23 mouse cellular contexts compared by ENCODE assay signal in the genomic region with DNA sequence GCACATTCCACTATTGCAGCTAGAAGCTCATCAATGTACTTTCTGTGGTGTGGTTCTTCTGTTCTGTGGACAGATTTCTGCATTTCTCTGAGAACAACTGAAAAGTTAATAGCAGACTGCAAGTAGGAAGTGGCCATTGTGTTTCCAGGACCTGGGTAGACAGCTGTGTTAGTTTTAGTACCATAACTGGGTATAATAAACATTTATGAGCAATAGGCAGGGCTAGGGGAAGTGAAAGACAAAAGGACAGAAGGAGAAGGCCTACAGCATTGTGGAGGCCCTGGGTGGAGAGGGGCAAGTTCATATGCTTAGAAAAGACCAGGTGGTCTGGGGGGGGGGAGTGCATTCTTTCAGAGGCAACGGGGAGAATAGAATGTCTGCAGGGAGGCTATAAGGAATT. TPM values are rescaled to one million over a fixed set of nuclear protein-coding genes. Genes with fewer than 3 reads are reported as not detected.
DNase-seq lines count a peak whose midpoint lies in the region; ATAC-seq and TF ChIP-seq lines count a peak whose summit lies in the region.
"Had no signal": no experiment of that assay in that cellular context is flagged by ENCODE, and none has a peak within 500 bp of the region (broad histone marks: within the 10 kb centered on the region; RNA-seq: fewer than 3 reads in every experiment).

No protein-coding gene starts in this region.

- no peak for TF ChIP-seq CTCF in bone marrow macrophage, adult 2 months (IDR thresholded peaks at IDR 0.05; ENCODE audit: low read depth, low read length)

- peak overlapping the region; percentile 34 for H3K27ac ChIP-seq in heart, embryonic 16.5 days (ENCODE audit: low read length)
- H3K27ac ChIP-seq in heart, embryonic 11.5 days (ENCODE audit: low read depth, low read length): no peak overlapping the region
- peak overlapping the region; percentile 5; the same call in 1 of the 2 replicates for H3K27ac ChIP-seq in bone marrow macrophage, adult 2 months (ENCODE audit: insufficient read depth, low read depth, low read length)
- peak overlapping the region; percentile 55 for H3K27ac ChIP-seq in intestine, embryonic 16.5 days (ENCODE audit: low read length)
- no peak overlapping the region for H3K27ac ChIP-seq in midbrain, embryonic 10.5 days (replicated peaks)
- H3K27ac ChIP-seq: embryonic facial prominence, embryonic 15.5 days; hindbrain, embryonic 12.5 days; kidney, postnatal 0 days; left cerebral cortex, adult 2 months; neural tube, embryonic 13.5 days had no signal

- no peaks in the 10 kb centered on the region for H3K27me3 ChIP-seq in heart, embryonic 16.5 days (ENCODE audit: control insufficient read depth, insufficient read depth, low read length)
- no peaks in the 10 kb centered on the region for H3K27me3 ChIP-seq in heart, embryonic 11.5 days (ENCODE audit: control insufficient read depth, insufficient read depth, low read length)
- H3K27me3 ChIP-seq in intestine, embryonic 16.5 days (replicated peaks; ENCODE audit: control insufficient read depth, insufficient read depth, low read length): no peaks in the 10 kb centered on the region
- H3K27me3 ChIP-seq in midbrain, embryonic 10.5 days (ENCODE audit: low read depth, poor library complexity, severe bottlenecking): no peaks in the 10 kb centered on the region
- H3K27me3 ChIP-seq: embryonic facial prominence, embryonic 15.5 days; hindbrain, embryonic 12.5 days; neural tube, embryonic 13.5 days had no signal

- WGBS in heart, embryonic 16.5 days: 67% methylated on average over 1 of the region's 1 CpGs
- WGBS in heart, embryonic 11.5 days (ENCODE audit: insufficient replicate concordance): 76% methylated on average over 1 of the region's 1 CpGs
- 18% methylated on average over 1 of the region's 1 CpGs for WGBS in intestine, embryonic 16.5 days
- 86% methylated on average over 1 of the region's 1 CpGs for WGBS in midbrain, embryonic 10.5 days

- DNase-seq in gastrocnemius, adult 8-10 months (ENCODE audit: low spot score in 2 of 2): no peak
- no peak for DNase-seq in midbrain, embryonic 10.5 days (ENCODE audit: low spot score)
- DNase-seq: adrenal gland, postnatal 10 days; cerebellum, adult 2 months; cerebellum, postnatal 36 days; forebrain, postnatal 0 days; kidney, adult 2 months; left cerebral cortex, postnatal 4 days; lung, adult 18-20 months; lung, postnatal 10 days; midbrain, embryonic 14.5 days; right cerebral cortex, adult 18-20 months; right cerebral cortex, postnatal 4 days had no signal

- no peak for TF ChIP-seq POLR2A in bone marrow macrophage, adult 2 months (IDR thresholded peaks at IDR 0.05; ENCODE audit: borderline replicate concordance, low read depth, low read length)

- no peak overlapping the region for H3K4me3 ChIP-seq in heart, embryonic 16.5 days (ENCODE audit: low read length)
- no peak overlapping the region for H3K4me3 ChIP-seq in heart, embryonic 11.5 days (ENCODE audit: low read depth, low read length)
- no peak overlapping the region for H3K4me3 ChIP-seq in bone marrow macrophage, adult 2 months (ENCODE audit: insufficient read depth, low read length)
- no peak overlapping the region for H3K4me3 ChIP-seq in intestine, embryonic 16.5 days (ENCODE audit: low read length)
- H3K4me3 ChIP-seq in midbrain, embryonic 10.5 days: no peak overlapping the region
- H3K4me3 ChIP-seq: embryonic facial prominence, embryonic 15.5 days; hindbrain, embryonic 12.5 days; left cerebral cortex, adult 2 months; neural tube, embryonic 13.5 days had no signal

- H3K4me1 ChIP-seq in heart, embryonic 16.5 days (ENCODE audit: control insufficient read depth, insufficient read depth, low read length): peaks cover 47% of the 10 kb centered on the region
- peaks cover 19% of the 10 kb centered on the region for H3K4me1 ChIP-seq in heart, embryonic 11.5 days (ENCODE audit: control insufficient read depth, insufficient read depth, low read length)
- H3K4me1 ChIP-seq in bone marrow macrophage, adult 2 months (ENCODE audit: control insufficient read depth, insufficient read depth, low read length): peaks cover 42% of the 10 kb centered on the region
- H3K4me1 ChIP-seq in intestine, embryonic 16.5 days (ENCODE audit: control insufficient read depth, insufficient read depth, low read length): peaks cover 21% of the 10 kb centered on the region
- 0 out of 2 replicates have a peak, but pooled peaks cover 6% of the 10 kb centered on the region for H3K4me1 ChIP-seq in midbrain, embryonic 10.5 days
- H3K4me1 ChIP-seq: hindbrain, embryonic 12.5 days had no signal

- H3K4me2 ChIP-seq in heart, embryonic 16.5 days (ENCODE audit: low read depth, low read length): no peak overlapping the region
- no peak overlapping the region for H3K4me2 ChIP-seq in heart, embryonic 11.5 days
- no peak overlapping the region; the same call in 1 of the 2 replicates for H3K4me2 ChIP-seq in intestine, embryonic 16.5 days (ENCODE audit: low read depth, low read length)
- H3K4me2 ChIP-seq: embryonic facial prominence, embryonic 15.5 days; hindbrain, embryonic 12.5 days; neural tube, embryonic 13.5 days had no signal

- ATAC-seq in heart, embryonic 16.5 days (replicated peaks; ENCODE audit: extremely low read depth, insufficient read depth, low FRiP score): no peak
- ATAC-seq in heart, embryonic 11.5 days (replicated peaks; ENCODE audit: insufficient number of reproducible peaks, low FRiP score, low TSS enrichment): no peak
- peak; percentile 91 for ATAC-seq in intestine, embryonic 16.5 days
- peak; percentile 30; the same call in 1 of the 2 replicates for ATAC-seq in neutrophil, adult 5-6 weeks (ENCODE audit: extremely low read depth, insufficient number of reproducible peaks, low FRiP score, poor library complexity, severe bottlenecking)
- ATAC-seq: forebrain, postnatal 0 days had no signal

- no peak overlapping the region for H3K9ac ChIP-seq in heart, embryonic 16.5 days (ENCODE audit: low read length)
- H3K9ac ChIP-seq in heart, embryonic 11.5 days (ENCODE audit: low read depth, low read length): no peak overlapping the region
- H3K9ac ChIP-seq in intestine, embryonic 16.5 days (ENCODE audit: low read depth, low read length): no peak overlapping the region
- H3K9ac ChIP-seq: embryonic facial prominence, embryonic 15.5 days; forebrain, postnatal 0 days; hindbrain, embryonic 12.5 days; neural tube, embryonic 13.5 days had no signal

- no peaks in the 10 kb centered on the region for H3K36me3 ChIP-seq in heart, embryonic 16.5 days (ENCODE audit: control insufficient read depth, insufficient read depth)
- no peaks in the 10 kb centered on the region for H3K36me3 ChIP-seq in heart, embryonic 11.5 days (ENCODE audit: control insufficient read depth, insufficient read depth, low read length)
- H3K36me3 ChIP-seq in intestine, embryonic 16.5 days (ENCODE audit: control insufficient read depth, insufficient read depth, low read length): no peaks in the 10 kb centered on the region
- H3K36me3 ChIP-seq in midbrain, embryonic 10.5 days: no peaks in the 10 kb centered on the region
- H3K36me3 ChIP-seq: embryonic facial prominence, embryonic 15.5 days; hindbrain, embryonic 12.5 days; neural tube, embryonic 13.5 days had no signal

- H3K9me3 ChIP-seq in heart, embryonic 16.5 days (replicated peaks; ENCODE audit: control insufficient read depth, low read length): no peaks in the 10 kb centered on the region
- H3K9me3 ChIP-seq in heart, embryonic 11.5 days (replicated peaks; ENCODE audit: control insufficient read depth, low read length): no peaks in the 10 kb centered on the region
- no peaks in the 10 kb centered on the region for H3K9me3 ChIP-seq in intestine, embryonic 16.5 days (ENCODE audit: control insufficient read depth, low read length)
- H3K9me3 ChIP-seq in midbrain, embryonic 10.5 days (replicated peaks): no peaks in the 10 kb centered on the region
- H3K9me3 ChIP-seq: embryonic facial prominence, embryonic 15.5 days; hindbrain, embryonic 12.5 days; neural tube, embryonic 13.5 days had no signal

RNA-seq across cellular contexts. Expression of a gene that starts 8.8 kb away (rescaled TPM):
- 28.9 and 30.3 TPM in 2 replicates for polyA plus RNA-seq in heart, embryonic 16.5 days (2015; fragmentation: Nextera tagmentation; extraction: Ambion mirVana)
- polyA plus RNA-seq in heart, embryonic 11.5 days (2014; fragmentation: Nextera tagmentation; extraction: Ambion mirVana): 42.4 and 46.7 TPM in 2 replicates
- 7.4 and 8.2 TPM in 2 replicates for polyA plus RNA-seq in bone marrow macrophage, adult 2 months (2012; ENCODE audit: insufficient read depth, insufficient read length, missing spikeins)
- polyA plus RNA-seq in intestine, embryonic 16.5 days (2015; fragmentation: Nextera tagmentation; extraction: Ambion mirVana): 17.1 and 17.9 TPM in 2 replicates
- 11.8 and 13.4 TPM in 2 replicates for total RNA-seq in neutrophil, adult 5-6 weeks (2017)
- 10 to 100 TPM in 2 of 4 experiments, 1 to 10 TPM in 2; 8.0 to 11.2 (median 10.3) TPM for total RNA-seq in gastrocnemius, adult 8-10 months (2022)
- 21.0 and 21.2 TPM in 2 replicates for polyA plus RNA-seq in midbrain, embryonic 10.5 days (2016; fragmentation: Nextera tagmentation; extraction: Ambion mirVana)

Comparison
In these comparisons a context has a peak if more than half of its experiments do, and no peak if none do; other contexts are left out.
1. H3K27ac ChIP-seq: peak in heart, embryonic 16.5 days (single experiment), bone marrow macrophage, adult 2 months (single experiment) and intestine, embryonic 16.5 days (single experiment); none in heart, embryonic 11.5 days (single experiment) and midbrain, embryonic 10.5 days (single experiment).
2. ATAC-seq: peak in intestine, embryonic 16.5 days (single experiment) and neutrophil, adult 5-6 weeks (single experiment); none in heart, embryonic 16.5 days (single experiment) and heart, embryonic 11.5 days (single experiment).